Mouse (Mus musculus) embryonic fibroblast, embryonic 13.5 days (primary cell): Measurements from ENCODE around the gene Frmd4a. TPM values are rescaled to one million over a fixed set of nuclear protein-coding genes. Genes with fewer than 3 reads are reported as not detected.

ENCODE experiments used
- H3K27ac ChIP-seq: 2 replicates; pipeline ENCODE4 v1.5.1; 2012; ENCODE audit warnings: low read length, control low read depth, inconsistent platforms; ENCODE audit not compliant: insufficient read depth
- H3K4me1 ChIP-seq: 2 replicates; pipeline ENCODE4 v1.6.1; 2011; ENCODE audit warnings: low read length; ENCODE audit not compliant: control insufficient read depth, insufficient read depth
- H3K4me3 ChIP-seq: 2 replicates; pipeline ENCODE4 v1.5.1; 2011; ENCODE audit warnings: mild to moderate bottlenecking, control low read depth, low read length; ENCODE audit not compliant: insufficient read depth
- CTCF ChIP-seq: IDR thresholded peaks from 2 replicates; pipeline ENCODE4 v1.5.1; 2011; ENCODE audit warnings: mild to moderate bottlenecking, control low read depth, low read length, moderate library complexity, borderline replicate concordance; ENCODE audit not compliant: insufficient read depth
- POLR2A ChIP-seq: IDR thresholded peaks from 2 replicates; pipeline ENCODE4 v1.6.1; 2011; ENCODE audit warnings: low read depth, mild to moderate bottlenecking, control low read depth, low read length, moderate library complexity
- polyA plus RNA-seq: library from polyadenylated mRNA; stranded (reverse); fragments of >200 nt; gene quantifications from 2 replicates; pipeline ENCODE4 v1.2.4, GENCODE M21; 2011; ENCODE audit warnings: low read depth; ENCODE audit not compliant: missing spikeins, insufficient read length

Gene Frmd4a
- polyA plus RNA-seq, 1 experiment = 66.9 TPM

DNA sequence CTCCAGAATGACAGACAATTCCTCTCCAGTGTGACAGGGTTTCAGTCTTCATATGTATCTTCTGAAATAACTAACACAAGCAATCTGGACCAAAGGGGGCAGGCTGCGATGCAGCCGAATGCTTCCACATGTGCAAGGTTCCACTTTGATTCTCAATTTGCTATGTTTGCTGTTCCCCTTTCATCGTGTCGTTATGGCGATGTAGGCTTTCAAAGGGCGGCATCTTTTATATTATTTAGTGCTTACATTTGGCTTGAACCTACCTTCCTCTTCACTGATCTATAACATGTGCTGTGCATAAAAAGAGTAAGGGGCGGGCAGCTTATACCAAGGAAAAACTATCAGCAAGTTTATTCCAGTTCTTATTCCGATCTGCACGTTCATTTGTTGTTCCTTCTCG is 322.9 kb downstream of the Frmd4a start:
- Histone ChIP-seq H3K27ac (peak overlapping the region; percentile 91), H3K4me1 (peaks cover 35% of the 10 kb centered on the region)
- no peak for TF ChIP-seq CTCF
- TF ChIP-seq POLR2A = no peak

DNA sequence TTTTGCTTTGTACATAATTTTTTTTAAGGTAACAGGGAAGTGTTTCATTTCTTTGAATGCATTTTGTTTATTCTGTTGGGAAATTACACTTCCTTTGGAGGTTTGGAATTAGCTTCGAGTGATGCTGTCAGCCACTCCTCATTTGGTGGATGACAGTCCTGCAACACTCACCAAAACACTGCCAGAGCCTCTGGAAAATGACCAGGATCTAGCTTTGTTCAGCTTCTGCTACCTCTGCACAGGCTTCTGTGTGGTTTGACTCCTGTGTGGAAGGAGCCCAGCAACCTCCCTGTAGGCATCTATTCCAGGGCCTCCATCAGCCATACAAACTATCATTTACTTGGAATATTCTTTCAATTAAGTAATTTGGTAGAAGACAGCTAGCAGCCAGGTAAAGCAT is 323.6 kb downstream of the Frmd4a start:
- Histone ChIP-seq H3K4me1 (peaks cover 41% of the 10 kb centered on the region), H3K4me3 (no peak overlapping the region)

More for the DNA sequence above, 322.9 kb downstream of the Frmd4a start:
- no peak overlapping the region for H3K4me3 ChIP-seq

DNA sequence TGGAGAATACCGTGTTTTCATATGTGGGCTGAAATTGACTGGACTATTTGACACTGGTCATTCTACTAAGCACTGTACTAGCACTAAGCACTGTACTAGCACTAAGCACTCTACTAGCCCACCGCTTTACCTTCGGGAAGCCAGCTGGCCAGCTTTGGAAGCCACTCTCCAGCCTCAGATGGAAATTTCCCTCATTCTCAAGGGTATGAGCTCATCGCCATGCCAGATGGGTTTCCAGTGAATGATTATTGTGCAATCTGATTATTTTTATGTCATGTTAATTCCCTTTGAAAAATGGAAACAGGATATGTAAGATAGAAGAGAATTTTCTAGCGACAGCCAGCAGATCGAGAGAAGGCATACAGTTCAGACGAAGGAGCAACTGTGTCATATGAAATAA is 324.5 kb downstream of the Frmd4a start:
- Histone ChIP-seq H3K4me3 (no peak overlapping the region), H3K4me1 (peaks cover 42% of the 10 kb centered on the region), H3K27ac (peak overlapping the region; percentile 50; the same call in 1 of the 2 replicates)
- TF ChIP-seq POLR2A (no peak), CTCF (no peak)

More for the DNA sequence above, 323.6 kb downstream of the Frmd4a start:
- TF ChIP-seq POLR2A = no peak
- H3K27ac ChIP-seq = peak overlapping the region; percentile 91; the same call in 1 of the 2 replicates

DNA sequence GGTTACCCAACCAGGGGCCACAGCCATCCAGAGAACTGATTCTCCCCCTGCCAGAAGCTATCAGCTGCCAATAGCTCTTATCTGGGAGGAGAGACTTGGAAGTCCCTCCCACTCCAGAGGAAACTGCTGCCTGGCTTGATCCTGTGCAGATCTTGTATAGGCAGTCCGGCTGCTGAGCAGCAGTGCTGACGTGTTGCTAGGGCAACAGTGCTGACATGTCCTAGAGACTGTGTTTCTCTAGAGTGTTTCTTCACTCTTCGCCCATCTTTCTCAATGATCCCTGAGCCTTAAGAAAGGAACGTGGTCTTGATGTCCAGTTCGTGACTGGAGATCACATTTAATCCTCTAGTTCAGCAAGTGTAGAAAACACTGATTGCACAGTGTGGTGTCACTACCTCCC is 326.9 kb downstream of the Frmd4a start:
- no peak overlapping the region for H3K4me3 ChIP-seq
- peaks cover 39% of the 10 kb centered on the region for H3K4me1 ChIP-seq
- TF ChIP-seq POLR2A (no peak), CTCF (no peak)
- H3K27ac ChIP-seq = no peak overlapping the region

DNA sequence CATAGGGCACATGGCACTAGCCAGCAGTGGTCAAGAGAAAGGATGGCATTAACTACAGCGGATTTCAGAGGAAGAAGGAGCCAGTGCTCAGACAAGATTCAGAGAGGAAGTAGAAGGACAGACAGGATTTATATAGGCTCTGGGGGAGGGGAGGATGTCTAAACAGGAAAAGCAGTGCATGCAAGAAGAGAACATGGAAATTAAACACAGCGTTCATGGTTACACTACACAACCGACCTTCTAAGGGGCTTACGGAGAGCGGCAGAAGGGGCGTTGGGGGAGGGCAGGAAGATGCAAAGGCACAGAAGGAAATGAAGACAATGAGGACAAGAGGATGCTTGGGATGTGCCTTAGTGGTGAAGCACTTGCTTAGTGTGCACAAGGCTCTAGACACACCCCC is 328.7 kb downstream of the Frmd4a start:
- peaks cover 29% of the 10 kb centered on the region for H3K4me1 ChIP-seq
- H3K27ac ChIP-seq = no peak overlapping the region
- no peak for TF ChIP-seq POLR2A
- no peak for TF ChIP-seq CTCF
- H3K4me3 ChIP-seq = no peak overlapping the region

DNA sequence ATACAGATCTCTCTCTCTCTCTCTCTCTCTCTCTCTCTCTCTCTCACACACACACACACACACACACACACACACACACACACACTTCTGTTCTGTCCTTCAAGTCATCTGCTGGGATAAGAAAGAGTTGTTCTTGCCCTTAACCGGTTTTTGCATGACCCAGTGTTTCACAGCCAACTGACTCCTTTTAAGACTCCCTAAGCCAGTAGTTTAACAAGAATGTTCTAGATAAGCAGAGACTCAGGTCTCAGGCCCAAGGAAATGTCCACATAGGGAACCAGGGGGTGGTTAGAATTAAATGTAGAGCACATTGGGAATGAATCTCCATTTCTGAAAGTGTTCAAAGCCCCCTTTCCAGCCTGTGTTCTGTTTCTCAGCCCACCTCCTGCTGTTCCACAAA is 329.4 kb downstream of the Frmd4a start:
- TF ChIP-seq POLR2A (no peak), CTCF (no peak)
- Histone ChIP-seq H3K4me1 (peaks cover 22% of the 10 kb centered on the region), H3K4me3 (no peak overlapping the region), H3K27ac (no peak overlapping the region)

DNA sequence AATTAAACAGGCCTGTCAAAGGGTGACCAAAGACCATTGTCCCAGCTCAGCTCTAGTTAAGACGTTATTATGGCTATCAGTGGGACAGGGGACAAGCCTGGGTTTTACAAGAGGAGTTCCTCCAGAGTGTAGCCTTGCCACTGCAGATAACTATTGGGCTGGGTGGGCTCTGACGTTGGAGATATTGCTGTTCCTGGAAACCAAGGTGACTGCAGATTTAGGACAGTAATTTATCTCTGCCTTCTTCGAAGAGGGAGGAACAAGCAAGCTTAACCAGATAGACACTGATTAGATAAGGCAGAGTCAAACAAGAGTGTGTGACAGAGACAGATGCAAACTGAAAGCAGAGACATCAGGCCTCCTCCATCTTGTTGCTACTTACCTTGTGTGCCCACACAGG is 330.3 kb downstream of the Frmd4a start:
- Histone ChIP-seq H3K27ac (no peak overlapping the region), H3K4me1 (peaks cover 21% of the 10 kb centered on the region), H3K4me3 (no peak overlapping the region)
- TF ChIP-seq POLR2A (no peak), CTCF (no peak)

DNA sequence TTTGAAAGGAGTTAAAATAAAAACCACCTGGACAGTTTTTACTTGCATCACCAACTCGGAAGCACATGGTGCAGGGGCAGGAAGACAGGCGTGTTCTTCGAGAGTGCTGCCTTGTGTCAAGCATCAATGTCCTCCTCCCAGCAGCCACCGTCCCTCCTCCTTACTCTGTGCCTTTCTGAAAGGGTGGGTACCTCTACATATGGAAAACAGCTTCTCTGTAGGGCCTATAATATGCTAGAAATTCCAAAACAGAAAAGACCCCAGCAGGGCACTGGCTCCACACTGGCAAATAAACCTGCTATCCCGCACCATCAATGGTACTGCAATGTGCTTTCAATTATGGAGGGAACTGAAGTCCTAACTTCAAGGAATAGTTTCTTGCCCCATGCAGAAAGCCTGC is 331.0 kb downstream of the Frmd4a start:
- TF ChIP-seq CTCF (no peak), POLR2A (no peak)
- Histone ChIP-seq H3K27ac (no peak overlapping the region), H3K4me3 (no peak overlapping the region), H3K4me1 (peaks cover 21% of the 10 kb centered on the region)

DNA sequence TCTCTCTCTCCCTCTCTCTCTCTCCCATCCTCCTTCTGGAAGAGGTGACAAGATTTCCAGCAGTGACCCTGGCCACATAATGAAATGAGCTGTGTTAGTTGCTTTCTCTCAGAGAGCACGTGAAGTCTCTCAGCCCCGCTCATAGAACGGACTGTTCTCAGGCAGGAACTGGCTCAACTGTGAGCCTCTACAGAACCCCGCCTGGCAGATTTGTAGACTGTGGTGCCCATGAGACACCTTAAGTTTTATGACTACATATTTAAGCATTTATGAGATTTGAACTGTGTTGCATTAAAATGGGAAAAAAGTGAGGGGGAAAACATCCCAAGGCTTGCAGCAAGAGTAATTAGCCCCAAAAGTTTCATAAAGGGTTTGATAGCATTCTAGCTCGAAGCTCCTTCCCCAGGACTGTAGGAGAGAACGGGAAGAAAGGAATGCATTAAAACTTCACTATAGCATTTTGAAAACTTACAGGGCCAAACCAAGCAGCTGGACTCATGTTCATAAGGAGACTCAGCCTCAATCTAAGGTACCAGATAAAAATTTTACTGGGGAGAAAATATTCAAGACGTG is 339.4 kb downstream of the Frmd4a start:
- Histone ChIP-seq H3K27ac (no peak overlapping the region), H3K4me1 (peaks cover 3% of the 10 kb centered on the region), H3K4me3 (no peak overlapping the region)
- TF ChIP-seq CTCF = no peak
- TF ChIP-seq POLR2A = no peak

DNA sequence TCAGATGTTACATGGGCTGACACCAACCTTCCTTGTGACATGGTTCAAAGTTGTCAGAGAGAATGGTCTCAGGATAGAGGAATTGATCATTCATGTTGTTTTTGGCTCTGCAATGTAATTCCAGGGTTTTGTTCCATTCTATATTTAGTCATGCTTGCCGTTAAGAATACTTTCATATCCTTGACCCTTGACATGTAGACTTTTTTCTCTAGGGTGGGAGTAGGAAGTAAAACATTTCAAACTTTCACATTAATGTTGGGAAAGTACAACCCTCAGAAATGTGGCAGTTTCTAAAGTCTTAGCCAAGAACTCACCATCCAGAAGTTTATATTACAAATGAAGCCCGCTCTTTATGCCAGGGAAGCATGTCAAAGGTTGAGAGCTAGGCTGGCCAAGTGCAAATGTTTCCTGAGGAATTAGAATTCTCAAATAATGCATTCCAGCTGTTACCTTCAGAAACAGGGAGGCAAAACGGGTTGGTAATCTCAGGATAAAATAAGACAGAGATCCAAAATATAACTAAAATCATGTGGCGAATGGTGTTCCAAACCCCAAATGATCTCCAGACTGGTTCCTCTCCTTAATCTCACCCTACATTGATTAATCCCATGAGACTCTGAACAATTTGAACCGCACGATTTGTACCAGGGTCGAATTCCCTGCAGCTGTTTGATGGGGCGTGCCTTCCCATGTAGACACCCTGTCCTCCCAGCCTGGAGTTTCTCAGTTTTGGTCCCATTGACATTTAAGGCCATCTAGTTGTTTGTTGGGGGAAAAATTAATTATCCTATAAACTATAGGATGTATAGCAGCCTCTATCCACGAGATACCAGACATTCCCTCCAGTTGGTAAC is 344.7 kb downstream of the Frmd4a start:
- H3K4me1 ChIP-seq = peaks cover 5% of the 10 kb centered on the region
- TF ChIP-seq POLR2A (no peak), CTCF (no peak)
- H3K4me3 ChIP-seq = no peak overlapping the region
- peak overlapping the region; percentile 98 for H3K27ac ChIP-seq
